Mouse (Mus musculus) mammary gland, adult 2 months (tissue): Measurements from ENCODE around the gene Cyp2d26. TPM values are rescaled to one million over a fixed set of nuclear protein-coding genes. Genes with fewer than 3 reads are reported as not detected.

Experiments used
- polyA plus RNA-seq: library from polyadenylated mRNA; depleted of rRNA; stranded (reverse); fragments of >200 nt; gene quantifications from 2 replicates; pipeline ENCODE4 v1.2.3, GENCODE M21; 2012; ENCODE audit warnings: low replicate concordance; rRNA removed

The Cyp2d26 gene
- polyA plus RNA-seq: 0.14 and 4.4 TPM in 2 replicates

GRCm38 (mm10) chr15:82794277-82794676 is at the start of gene Cyp2d26:
Gene Cyp2d26, minus strand, starts transcription at chr15:82794294.

GRCm38 (mm10) chr15:82763631-82764420 is 30.3 kb downstream of the Cyp2d26 start, which contains the start of gene Cyp2d40:
Gene Cyp2d40, minus strand, starts transcription at chr15:82764183.

Other genes starting within 250 kb of the Cyp2d26 start
- gene Cyp2d12, start 239.2 kb downstream of the Cyp2d26 start, polyA plus RNA-seq: not detected in 2 replicates
- gene Cyp2d34, start 173.3 kb downstream of the Cyp2d26 start, polyA plus RNA-seq: not detected in 2 replicates
- gene Cyp2d40, start 30.1 kb downstream of the Cyp2d26 start, polyA plus RNA-seq: 0.70 TPM in 1 of 2 replicates, not detected in the other
- 13.8 and 21.9 TPM in 2 replicates for gene Tcf20, start 193.6 kb upstream of the Cyp2d26 start, polyA plus RNA-seq
- 17.0 and 26.0 TPM in 2 replicates for gene Nfam1, start 239.0 kb upstream of the Cyp2d26 start, polyA plus RNA-seq